Mouse (Mus musculus) mouse trophoblast stem cell (cell line): ENCODE measurements around the gene Uchl4.
"Not testable (repeated sequence)": the region's sequence is repeated elsewhere in the genome, so short reads cannot be mapped to it uniquely, and the experiment has no call there.

ENCODE experiments used
- in situ Hi-C, 2 experiments: fragments of 300-500 bp; cut with MseI, MboI; formaldehyde crosslinking; loops; 2 replicates in 1 of 2; 3 replicates in 1 of 2; pipeline ENCODE4 v1.15.1; 2025

The Uchl4 gene

DNA sequence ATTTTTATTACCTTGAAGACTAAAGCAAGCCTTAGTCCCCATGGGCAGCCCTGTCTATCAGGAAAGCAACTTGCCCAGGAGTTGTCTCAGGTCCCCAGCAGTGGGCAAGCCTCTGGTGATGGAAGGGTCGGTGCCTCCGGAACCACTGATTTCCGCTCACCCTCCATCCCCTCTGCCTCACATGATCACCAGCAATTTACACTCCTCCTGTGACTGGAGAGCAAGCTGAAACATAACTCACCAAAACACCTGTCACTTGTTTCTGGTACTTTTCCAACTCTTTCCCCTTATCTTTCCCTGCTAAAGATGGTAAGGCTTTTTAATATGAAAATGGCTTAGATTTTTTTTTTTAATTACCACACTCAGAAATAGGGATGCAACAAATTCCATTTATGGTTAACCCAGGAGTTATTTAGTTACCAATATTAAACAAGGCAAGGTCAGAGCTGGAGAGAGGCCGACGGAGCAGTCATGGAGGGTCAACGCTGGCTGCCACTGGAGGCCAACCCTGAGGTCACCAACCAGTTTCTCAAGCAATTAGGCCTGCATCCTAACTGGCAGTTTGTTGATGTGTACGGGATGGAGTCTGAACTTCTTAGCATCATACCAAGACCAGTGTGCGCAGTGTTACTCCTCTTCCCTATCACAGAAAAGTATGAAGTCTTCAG lies at the start of gene Uchl4:
TSS of gene Uchl4 (plus strand) at position 434 of the 668 bp plus-strand sequence.
- in situ Hi-C loops: no loop called here

DNA sequence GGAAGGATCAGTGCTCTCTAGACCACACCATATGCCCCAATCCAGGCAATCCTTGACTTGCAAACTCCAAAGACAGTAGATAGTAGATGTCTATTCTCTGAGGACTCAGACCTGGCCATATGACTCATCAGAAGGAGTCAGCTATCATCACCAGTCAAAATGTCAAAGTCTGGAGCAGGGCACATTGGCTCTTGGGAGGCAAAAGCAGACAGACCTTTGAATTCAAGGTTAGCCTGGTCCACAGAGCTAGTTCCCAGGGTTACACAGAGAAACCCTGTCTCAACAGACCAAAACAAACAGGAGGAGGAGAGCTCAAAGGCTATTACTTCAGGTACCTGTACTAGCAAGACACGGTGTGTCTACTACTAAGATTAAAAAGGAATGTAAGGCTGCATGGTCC lies 41.1 kb upstream of the Uchl4 start:
- in situ Hi-C loops: no loop called here

DNA sequence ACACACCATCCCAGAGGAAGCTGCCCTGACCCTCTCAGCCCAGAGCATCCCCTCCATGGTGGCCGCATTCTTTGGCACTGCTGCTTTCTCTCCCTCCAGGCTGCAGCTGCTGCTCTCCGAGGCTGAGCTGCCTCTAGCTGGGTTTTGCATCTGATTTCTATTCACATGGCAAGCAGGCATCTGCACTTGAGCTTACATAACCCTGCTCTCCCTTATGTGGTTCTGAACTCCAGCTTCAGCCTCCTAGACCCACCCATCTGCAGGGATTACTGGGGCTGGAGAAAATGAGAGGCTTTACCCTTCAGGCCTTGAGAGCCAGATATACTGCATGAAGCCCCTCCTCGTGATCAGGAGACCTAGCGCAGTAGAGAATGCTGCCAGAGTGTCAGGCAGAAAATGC lies 39.4 kb upstream of the Uchl4 start:
- in situ Hi-C loops: no loop called here

DNA sequence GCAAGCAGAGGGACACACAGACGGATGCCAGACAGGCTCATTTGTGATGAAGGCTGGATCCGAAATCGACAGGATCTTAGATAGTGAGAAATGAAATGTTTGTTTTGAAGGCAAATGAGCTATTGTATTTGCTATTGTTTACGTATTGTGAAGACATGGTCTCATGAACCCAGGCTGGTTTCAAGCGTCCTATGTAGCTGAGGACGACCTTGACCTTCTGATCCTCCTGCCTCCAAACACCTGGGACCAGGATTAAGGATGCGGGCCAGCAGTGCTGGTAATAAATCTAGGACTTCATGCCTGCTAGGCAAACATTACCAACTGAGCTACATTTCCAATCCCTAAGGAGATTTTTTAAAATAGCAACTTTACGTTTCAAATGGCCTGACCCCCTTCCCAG lies 37.5 kb upstream of the Uchl4 start:
- in situ Hi-C loops: no loop called here

DNA sequence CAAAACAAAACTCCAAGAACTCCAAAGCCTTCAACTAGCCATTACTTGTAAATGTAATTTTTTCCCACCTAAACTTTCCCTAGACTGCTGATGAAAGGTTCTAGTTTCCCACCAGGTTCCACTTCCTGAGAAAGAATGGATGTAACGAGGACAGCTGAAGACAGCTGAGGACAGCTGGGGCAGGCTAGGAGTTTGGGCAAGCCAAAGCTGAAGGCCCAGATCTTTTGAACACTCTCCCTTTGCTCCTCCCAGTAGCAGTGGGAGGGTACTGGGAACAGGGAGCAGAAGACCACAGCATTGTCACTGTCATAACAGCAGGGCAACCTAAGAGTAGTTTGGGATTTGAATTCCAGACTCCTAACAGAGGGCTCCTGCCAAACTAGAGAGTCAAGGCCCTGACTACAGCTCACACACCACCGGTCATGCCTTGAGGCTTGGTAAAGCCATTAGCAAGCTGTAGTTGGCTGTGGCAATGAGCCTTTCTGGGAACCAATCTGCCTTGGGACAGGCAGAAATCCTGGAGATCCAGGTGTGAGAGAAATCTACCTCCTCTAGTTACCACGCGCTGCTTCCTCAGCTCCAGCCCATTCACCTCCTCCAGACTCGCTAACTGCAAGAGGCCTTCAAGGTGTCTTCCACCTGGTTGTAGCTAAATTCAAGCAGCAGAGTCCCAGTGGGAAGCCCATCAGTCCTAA lies 36.8 kb upstream of the Uchl4 start:
- in situ Hi-C loops: no loop called here

DNA sequence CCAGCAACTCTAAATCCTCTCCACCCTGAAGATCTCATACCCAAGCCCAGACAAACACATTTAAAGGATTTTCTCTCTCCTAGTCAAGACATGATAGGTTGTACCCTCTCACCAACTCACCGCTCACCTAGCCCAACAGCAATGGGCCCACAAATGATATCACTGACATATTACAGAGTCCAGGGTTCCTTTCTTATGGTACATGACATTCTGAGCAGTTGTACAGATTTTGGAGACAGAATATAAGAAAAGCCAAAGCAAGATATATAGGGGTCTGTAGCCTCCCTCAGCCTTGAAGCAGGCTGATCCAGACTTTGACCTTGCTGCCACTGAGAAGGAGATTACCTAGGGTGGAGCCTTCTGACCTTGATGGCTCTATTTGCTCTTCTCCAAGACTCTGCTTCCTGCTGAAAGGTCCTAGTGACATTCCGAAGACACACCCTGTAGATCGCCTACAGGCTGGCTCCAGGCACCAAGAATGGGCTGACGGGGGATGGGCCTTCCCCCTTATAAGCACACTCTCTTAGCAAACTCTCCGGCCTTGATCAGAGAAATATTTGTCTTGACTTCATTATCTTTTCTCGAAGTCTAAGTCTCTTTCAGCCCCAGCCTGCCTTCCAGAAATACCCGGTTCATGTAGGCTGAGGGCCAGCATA lies 36.1 kb upstream of the Uchl4 start:
- in situ Hi-C loops: not testable (repeated sequence)

DNA sequence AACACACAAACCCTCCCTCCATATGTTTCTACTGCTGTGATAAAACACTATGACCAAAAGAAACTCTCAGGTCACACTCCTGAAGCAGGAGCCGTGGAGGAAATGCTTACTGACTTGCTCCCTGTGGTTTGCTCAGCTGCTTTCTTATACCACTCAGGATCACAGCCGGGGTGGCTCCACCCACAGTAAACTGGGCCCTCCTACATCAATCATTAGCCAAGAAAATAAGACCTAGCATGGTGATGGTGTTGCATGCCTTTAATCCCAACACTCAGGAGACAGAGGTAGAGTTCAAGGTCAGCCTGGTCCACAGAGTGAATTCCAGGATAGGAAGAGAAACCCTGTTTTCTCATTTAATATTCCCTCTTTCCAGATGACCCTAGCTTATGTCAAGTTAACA lies 35.1 kb upstream of the Uchl4 start:
- in situ Hi-C loops: no loop called here

DNA sequence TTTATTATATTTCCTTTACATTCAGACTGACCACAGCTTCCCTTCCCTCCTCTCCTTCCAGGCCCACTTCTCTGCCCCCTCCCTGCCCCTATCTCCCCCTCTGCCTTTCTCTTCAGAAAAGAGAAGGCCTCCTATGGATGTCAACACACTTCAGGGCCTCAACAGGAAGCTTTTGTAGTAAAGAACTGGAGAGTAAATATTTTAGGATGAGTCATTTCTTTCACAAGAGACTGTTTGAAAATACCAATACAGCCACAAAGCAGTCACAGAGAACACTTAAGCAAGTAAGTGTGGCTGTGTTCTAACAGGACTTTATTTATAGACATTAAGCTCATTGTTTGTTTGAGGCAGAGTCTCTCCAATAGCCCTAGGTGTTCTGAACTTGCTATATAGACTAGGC lies 32.7 kb upstream of the Uchl4 start:
- in situ Hi-C loops: no loop called here

DNA sequence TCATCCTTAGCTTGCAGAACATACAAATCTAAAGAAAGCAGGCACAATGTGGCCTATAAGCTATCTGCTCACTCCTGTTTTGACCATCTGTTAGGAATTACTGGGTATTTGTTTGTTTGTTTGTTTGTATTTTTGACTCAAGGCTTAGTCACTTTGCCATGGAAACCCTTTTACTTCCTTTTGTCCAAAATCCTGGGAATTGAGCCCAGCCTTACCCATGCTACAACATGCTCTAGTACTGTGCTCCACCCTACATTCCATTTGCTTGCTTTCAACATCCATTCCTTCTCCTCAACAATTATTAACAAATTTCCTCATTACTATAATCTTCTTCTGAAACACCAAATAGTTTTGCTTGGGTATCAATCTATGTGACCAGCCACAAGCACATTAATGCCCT lies 32.1 kb upstream of the Uchl4 start:
- in situ Hi-C loops: no loop called here

DNA sequence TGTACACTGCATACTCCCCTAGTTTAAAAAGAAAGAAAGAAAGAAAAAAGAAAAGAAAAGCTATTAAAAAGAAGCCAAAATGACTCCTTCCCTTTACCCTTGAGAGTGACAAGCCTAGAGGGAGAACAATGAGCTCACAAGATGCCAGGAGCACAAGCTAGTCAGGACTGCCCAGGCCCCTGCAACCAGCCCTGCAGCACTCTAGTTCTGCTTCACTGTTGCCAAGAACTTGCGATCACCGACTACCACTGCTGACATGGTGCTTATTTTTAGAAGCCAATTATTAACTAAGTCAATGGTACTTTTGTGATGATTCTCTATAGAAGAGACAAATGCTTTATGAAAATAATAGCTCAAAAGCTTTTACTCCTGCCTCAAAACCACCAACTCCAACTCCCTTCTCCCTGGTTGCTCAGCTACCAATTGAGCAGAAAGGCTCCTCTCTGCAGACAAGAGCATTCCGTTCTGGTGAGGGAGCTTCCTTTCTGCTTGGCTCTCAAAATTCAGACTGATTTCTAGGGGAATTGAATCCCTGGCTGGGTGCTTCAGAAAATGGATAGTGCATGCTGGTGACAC lies 27.4 kb upstream of the Uchl4 start:
- in situ Hi-C loops: no loop called here

DNA sequence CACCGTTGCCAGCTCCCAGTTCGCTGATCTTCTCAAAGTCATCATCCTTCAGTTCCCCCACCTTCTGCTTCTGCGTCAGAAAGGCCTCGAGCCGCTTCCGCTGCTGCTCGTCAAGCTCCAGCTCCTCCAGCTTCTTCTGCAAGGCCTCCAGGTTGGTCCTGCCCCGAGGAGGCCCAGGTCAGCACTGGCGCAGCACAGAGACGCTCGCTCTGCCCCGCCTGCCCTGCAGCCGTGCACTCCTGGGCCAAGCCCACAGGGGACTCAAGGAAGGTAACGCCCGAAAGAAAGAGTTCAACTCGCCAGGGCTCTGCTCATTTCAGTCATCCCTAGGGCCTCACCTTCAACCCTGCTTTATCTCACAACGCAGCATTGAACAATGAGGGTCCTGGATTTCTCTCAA lies 20.5 kb upstream of the Uchl4 start:
- in situ Hi-C loops: no loop called here

DNA sequence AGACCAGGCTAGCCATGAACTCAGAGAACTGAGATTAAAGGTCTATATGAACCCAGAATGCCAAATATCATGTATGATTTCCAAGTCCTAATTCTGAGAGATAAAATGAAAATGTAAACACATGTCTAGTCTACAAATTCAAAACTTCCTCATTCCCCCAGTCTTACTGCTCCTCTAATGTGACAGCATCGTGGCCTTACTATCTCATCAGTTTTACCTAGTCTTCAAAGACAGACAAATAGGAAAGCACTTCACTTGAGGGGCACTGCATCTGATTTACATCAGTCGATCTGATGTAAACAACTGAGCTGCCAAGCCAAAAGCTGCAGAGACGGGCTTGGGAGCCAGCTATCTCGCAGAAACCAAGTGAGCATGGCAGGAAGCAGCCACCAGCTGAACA lies 18.9 kb upstream of the Uchl4 start:
- in situ Hi-C loops: no loop called here

DNA sequence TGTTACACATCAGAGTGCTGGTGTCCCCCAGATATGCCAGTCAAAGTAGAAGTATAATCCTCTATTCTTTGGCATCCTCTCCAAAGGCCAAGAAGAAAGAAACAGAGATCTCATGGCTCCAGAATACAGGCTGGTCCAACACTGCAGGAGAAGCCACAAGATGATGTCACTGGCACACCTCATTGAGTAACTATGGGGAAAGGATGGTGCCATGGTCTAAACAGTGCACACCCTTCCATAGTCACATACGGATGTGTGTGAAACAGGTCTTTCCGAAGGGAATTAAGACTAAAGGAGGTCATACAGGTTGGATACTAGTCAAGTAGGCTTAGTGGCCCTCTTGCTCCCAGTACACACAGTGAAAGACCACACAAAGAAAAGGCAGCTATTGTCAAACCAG lies 18.4 kb upstream of the Uchl4 start:
- in situ Hi-C loops: no loop called here

DNA sequence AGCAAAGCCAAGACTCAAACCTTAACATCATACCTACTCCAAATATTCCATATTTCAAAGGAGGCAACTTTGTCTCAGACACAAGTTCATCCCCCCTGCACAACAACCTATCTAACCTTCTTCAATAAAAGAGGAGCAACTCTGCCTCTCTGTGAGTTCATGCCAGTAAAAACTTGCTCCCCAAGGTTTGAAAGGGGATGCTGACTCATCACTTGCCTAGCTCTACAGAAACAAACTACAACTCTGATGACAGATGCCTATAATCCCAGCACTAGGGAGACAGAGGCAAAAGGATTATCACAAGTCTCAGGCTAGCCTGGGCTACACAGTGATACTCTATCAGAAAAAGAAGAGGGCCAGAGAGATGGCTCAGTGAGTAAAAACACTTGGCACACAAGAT lies 17.1 kb upstream of the Uchl4 start:
- in situ Hi-C loops: no loop called here

DNA sequence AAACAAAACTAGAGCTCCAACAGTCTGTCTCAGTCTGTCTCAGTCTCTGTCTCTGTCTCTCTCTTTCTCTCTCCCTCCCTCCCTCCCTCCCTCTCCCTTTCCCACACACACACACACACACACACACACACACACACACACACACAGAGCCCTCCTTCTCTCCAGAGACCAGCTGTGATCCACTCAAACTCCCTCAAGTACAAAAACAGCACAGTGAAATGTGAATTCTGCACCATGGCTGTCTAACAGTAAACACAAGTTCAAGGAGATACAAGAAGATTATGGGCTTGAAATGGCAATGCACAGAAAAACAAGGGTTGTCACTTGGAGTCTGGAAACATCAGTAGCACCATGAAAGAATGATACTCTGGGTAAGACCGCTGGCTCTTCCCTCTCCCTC lies 15.7 kb upstream of the Uchl4 start:
- in situ Hi-C loops: no loop called here

DNA sequence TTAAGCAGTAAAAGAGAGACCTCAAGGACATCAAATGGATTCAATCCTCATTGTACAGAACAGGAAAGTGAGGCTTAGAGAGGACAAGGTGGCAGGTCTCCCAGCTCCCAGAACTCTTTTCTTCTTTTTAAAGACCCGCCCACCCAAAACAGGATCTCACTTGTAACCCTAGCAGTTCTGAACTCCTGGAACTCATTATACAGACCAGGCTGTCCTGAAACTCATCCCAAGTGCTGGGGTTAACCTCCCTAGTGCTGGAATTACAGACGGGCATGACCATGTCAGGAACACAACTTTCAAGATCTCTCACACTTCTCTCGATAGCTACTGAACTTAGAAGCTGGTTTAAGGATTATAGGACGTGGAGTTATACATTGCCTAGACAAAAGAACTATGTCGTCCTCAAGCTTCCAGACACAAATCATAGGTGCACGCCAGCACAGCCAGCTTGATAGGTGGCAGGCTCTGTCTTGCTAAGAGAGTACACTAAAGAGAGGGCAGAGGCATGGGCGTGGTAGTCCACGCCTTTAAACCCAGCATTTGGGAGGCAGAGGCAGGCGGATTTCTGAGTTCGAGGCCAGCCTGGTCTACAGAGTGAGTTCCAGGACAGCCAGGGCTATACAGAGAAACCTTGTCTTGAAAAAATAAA lies 15.1 kb upstream of the Uchl4 start:
- in situ Hi-C loops: no loop called here

DNA sequence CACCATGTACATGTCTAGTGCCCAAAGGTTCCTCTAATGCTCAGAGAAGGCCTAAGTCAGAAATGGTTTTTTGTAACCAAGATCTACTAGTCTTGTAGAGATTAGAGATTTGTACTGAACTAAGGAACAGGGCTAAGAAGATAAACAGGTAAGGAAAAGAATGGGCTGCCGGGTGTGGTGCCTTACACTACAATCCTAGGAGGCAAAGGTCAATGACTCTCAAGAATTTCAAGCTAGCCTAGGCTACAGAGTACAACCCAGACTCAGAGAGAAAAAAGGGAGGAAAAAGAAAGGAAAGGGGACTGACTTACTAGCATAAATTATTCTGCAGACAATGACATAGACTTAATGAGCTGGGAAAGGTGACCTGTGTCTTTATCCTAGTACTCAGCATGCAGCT lies 14.4 kb upstream of the Uchl4 start:
- in situ Hi-C loops: no loop called here

DNA sequence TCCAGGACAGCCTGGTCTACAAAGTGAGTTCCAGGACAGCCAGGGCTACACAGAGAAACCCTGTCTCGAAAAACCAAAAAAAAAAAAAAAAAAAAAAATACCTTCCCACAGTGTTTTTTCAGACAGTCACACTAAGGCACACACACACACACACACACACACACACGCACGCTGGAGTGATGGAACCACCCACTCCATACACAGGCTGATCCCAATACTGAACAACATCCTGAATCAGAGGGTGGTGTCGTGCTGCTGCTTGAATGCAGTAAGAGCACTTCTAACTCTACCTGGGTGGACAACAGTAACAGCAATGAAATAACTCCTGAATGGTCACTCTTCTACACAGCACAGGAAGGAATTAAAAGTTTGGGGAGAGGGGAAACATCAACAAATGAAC lies 13.5 kb upstream of the Uchl4 start:
- in situ Hi-C loops: no loop called here

DNA sequence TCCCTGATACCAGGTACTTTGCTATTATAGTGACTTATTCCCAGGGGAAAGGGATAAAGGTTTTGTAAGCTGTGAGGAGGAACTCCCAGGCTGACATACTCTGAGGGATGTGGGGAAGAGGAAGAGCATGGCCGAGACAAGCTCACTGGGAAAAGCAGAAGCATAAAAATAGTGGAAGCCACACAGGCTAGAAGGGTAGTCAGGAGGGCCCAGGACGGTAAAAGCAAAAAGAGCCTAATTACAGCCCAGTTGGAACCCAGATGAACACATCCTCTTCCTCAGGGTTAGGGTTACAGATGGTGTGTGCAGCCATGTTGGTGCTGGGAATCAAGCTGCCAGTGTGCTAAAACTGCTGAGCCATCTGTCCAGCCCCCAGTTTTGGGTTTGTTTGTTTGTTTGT lies 12.9 kb upstream of the Uchl4 start:
- in situ Hi-C loops: no loop called here

DNA sequence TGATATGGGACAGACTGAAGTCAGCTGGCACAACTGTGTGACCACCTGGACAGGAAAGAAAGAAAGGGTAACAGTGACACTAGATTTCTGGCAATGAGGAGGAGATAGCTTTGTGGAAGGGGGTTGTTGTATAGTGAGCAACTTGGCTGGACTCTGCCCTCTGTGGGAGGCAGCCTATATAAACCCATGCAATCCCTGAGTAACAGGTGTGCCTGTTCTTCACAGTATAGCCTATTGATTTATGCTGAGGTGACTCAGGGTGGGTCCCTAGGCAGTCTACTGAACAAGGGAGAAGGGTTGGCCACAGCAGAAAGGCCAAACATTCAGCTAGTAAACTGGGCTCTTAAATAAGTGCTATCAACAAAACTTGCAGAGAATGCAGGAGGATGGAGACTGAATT lies 9.2 kb upstream of the Uchl4 start:
- in situ Hi-C loops: no loop called here

DNA sequence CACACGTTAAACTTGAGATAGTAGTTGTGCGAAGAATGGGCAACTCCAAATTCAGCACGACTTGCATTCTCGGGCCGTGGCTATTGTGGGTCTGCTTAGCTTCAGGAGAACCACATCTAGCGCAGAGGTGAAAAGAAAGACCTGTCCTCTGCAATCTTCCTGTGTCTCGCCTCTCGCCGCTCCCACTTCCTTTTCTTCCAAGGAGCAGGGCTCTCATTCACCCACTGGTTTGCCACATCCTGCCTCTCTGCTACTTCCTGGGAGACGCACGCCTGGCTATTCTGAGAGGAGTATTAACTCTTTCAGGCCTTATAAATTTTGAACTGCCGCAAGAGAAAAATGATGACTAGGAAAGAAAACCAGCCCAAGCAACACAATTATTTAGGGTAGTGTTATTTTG lies 7.3 kb upstream of the Uchl4 start:
- in situ Hi-C loops: no loop called here

DNA sequence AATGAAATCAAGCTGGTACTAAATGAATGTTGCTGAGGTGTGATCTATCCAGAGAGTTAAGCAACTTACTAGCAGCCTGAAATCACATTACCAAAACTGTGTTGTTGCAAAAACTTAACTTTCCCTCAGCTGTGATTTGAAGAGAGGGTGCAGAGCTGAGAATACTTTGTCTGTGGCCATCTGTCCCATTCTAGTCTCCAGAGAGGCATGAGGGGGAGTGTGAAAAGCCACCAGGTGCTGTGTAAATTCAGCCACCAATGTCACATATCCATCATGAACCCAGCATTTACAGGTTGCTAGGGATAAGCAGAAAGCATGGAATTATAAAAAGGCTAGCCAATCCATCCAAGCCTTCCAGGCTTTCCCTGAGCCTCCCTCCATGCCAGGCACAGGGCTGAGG lies 6.0 kb upstream of the Uchl4 start:
- in situ Hi-C loops: no loop called here
